Mouse (Mus musculus) retina, postnatal 1 day (tissue): Measurements from ENCODE around the gene Iqschfp.

Experiments
- DNase-seq: peaks from one replicate; pipeline ENCODE4 v3.0.0-alpha.2; 2012

Gene Iqschfp

GRCm38 (mm10) chr3:67959672-67960071 is 67.6 kb downstream of the Iqschfp start:
- no peak for DNase-seq

- DNase-seq: peak; percentile 57
These were observed 68.1 kb downstream of the Iqschfp start for GRCm38 (mm10) chr3:67960133-67960532.

- no peak for DNase-seq
These were observed 68.7 kb downstream of the Iqschfp start for GRCm38 (mm10) chr3:67960727-67961126.

- DNase-seq: no peak
These were observed 70.1 kb downstream of the Iqschfp start for GRCm38 (mm10) chr3:67961934-67962639.

- no peak for DNase-seq
These were observed 82.4 kb downstream of the Iqschfp start for GRCm38 (mm10) chr3:67974340-67974998.

GRCm38 (mm10) chr3:67980006-67980405 is 88.0 kb downstream of the Iqschfp start:
- DNase-seq: no peak

GRCm38 (mm10) chr3:67983329-67983728 is 91.3 kb downstream of the Iqschfp start:
- DNase-seq: no peak

- DNase-seq: no peak
These were observed 110.4 kb downstream of the Iqschfp start for GRCm38 (mm10) chr3:68002415-68002814.

GRCm38 (mm10) chr3:68012342-68012741 is 120.3 kb downstream of the Iqschfp start:
- no peak for DNase-seq

GRCm38 (mm10) chr3:68015786-68016185 is 123.8 kb downstream of the Iqschfp start:
- DNase-seq: peak; percentile 73

- no peak for DNase-seq
These were observed 127.4 kb downstream of the Iqschfp start for GRCm38 (mm10) chr3:68019401-68019800.

- no peak for DNase-seq
These were observed 144.1 kb downstream of the Iqschfp start for GRCm38 (mm10) chr3:68036097-68036496.

GRCm38 (mm10) chr3:68042951-68043350 is 150.9 kb downstream of the Iqschfp start:
- no peak for DNase-seq

GRCm38 (mm10) chr3:68045475-68046416 is 153.7 kb downstream of the Iqschfp start:
- DNase-seq: peak; percentile 72

GRCm38 (mm10) chr3:68053538-68053937 is 161.5 kb downstream of the Iqschfp start:
- DNase-seq: peak; percentile 57

GRCm38 (mm10) chr3:68055071-68055470 is 163.0 kb downstream of the Iqschfp start:
- no peak for DNase-seq

GRCm38 (mm10) chr3:68056373-68057275 is 164.6 kb downstream of the Iqschfp start:
- peak; percentile 79 for DNase-seq

- DNase-seq: peak; percentile 71
These were observed 167.2 kb downstream of the Iqschfp start for GRCm38 (mm10) chr3:68059162-68059800.

- DNase-seq: peak; percentile 60
These were observed 172.7 kb downstream of the Iqschfp start, which contains the start of gene Schip1 for GRCm38 (mm10) chr3:68064731-68065130. Gene Schip1, plus strand, starts transcription at chr3:68064802.

GRCm38 (mm10) chr3:68071395-68072386 is 179.7 kb downstream of the Iqschfp start:
- DNase-seq: peak; percentile 46
